Mouse (Mus musculus) G1E (cell line): Measurements from ENCODE around the gene Traip.

ENCODE experiments used
- CTCF ChIP-seq: IDR thresholded peaks from 2 replicates; pipeline ENCODE4 v1.5.1; 2012; ENCODE audit warnings: low read depth, low read length, inconsistent platforms, mixed read lengths
- GATA1 ChIP-seq: IDR thresholded peaks from 2 replicates; pipeline ENCODE4 v1.6.1; 2012; ENCODE audit warnings: borderline replicate concordance, low read length, inconsistent platforms, mixed read lengths
- POLR2AphosphoS5 ChIP-seq: IDR thresholded peaks from 2 replicates; pipeline ENCODE4 v1.6.1; 2012; ENCODE audit warnings: low read depth, low read length, inconsistent platforms; ENCODE audit not compliant: insufficient replicate concordance

DNA sequence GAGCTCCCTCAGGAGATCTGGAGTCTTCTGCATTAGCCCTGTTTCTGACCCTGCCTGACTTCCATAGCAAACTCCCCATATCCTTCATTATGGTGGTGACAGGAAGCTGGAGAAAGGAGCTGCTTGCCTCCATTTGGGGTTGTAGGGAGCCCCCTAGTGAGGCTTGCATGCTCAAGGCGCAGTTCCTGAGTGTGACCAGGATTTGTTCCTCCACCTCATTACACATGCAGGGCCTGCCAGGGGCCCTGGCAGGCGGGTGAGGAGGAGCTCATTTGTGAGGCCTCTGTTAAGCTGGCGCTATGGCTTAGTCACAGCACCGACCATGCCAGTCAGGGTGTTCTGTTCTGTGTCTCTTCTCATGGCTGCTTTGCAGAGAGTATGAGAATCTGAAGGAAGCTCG lies 11.9 kb downstream of the Traip start:
- no peak for TF ChIP-seq POLR2AphosphoS5
- no peak for TF ChIP-seq GATA1
- no peak for TF ChIP-seq CTCF
